ENCODE assay signal across 26 mouse cellular contexts in the genomic region with DNA sequence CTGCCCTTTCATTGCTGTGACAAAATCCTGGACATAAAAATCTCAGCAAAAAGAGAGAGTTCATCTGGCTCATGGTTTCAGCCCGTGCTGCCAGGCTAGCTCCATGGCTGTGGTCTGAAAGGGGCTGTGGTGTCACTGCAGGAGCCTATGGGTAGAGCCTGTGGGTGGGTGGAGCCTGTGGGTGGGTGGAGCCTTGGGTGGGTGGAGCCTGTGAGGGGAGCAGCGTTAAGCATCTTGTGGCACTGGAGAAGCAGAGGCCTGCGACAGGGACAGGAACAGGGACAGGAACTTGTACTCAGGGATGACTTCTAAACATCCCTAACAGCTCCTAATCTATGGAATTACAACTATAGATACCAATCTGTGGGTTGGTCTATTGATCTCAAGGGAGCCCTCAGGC. TPM values are rescaled to one million over a fixed set of nuclear protein-coding genes. Genes with fewer than 3 reads are reported as not detected.
DNase-seq lines count a peak whose midpoint lies in the region; ATAC-seq lines count a peak whose summit lies in the region.
"Had no signal": no experiment of that assay in that cellular context is flagged by ENCODE, and none has a peak within 500 bp of the region (broad histone marks: within the 10 kb centered on the region; RNA-seq: fewer than 3 reads in every experiment).

No protein-coding gene starts in this region.

- H3K27me3 ChIP-seq in liver, embryonic 15.5 days = peaks cover 11% of the 10 kb centered on the region
- no peaks in the 10 kb centered on the region for H3K27me3 ChIP-seq in forebrain, embryonic 16.5 days (replicated peaks; ENCODE audit: control insufficient read depth, insufficient read depth, low read length)
- H3K27me3 ChIP-seq: forebrain, embryonic 13.5 days; limb, embryonic 12.5 days; lung, embryonic 15.5 days; midbrain, embryonic 12.5 days had no signal

- no peak overlapping the region for H3K9ac ChIP-seq in liver, embryonic 15.5 days
- H3K9ac ChIP-seq in forebrain, embryonic 16.5 days (replicated peaks; ENCODE audit: low read depth, low read length) = no peak overlapping the region
- H3K9ac ChIP-seq: forebrain, embryonic 13.5 days; limb, embryonic 12.5 days; lung, embryonic 15.5 days; midbrain, embryonic 12.5 days had no signal

- peak; percentile 22 for DNase-seq in CD4-positive, CD25-positive, alpha-beta regulatory T cell, adult 2 months (ENCODE audit: low read depth, low spot score)
- peak; percentile 27 for DNase-seq in testis, postnatal 14 days (ENCODE audit: low spot score)
- no peak for DNase-seq in lung, postnatal 4 days
- DNase-seq in layer of hippocampus, postnatal 10 days (ENCODE audit: low spot score in 2 of 2) = no peak
- DNase-seq: adrenal gland, postnatal 36 days; cerebellum, adult 2 months; cerebellum, postnatal 36 days; gastrocnemius, postnatal 10 days; kidney, adult 18-20 months; kidney, postnatal 36 days; thymus, postnatal 36 days had no signal

- H3K27ac ChIP-seq in liver, embryonic 15.5 days (replicated peaks) = no peak overlapping the region
- no peak overlapping the region for H3K27ac ChIP-seq in forebrain, embryonic 16.5 days (ENCODE audit: low read length)
- H3K27ac ChIP-seq: forebrain, embryonic 13.5 days; hindbrain, embryonic 10.5 days; limb, embryonic 12.5 days; lung, embryonic 15.5 days; macrophage; midbrain, embryonic 12.5 days had no signal

- H3K36me3 ChIP-seq in liver, embryonic 15.5 days (replicated peaks) = no peaks in the 10 kb centered on the region
- H3K36me3 ChIP-seq in forebrain, embryonic 16.5 days (ENCODE audit: control insufficient read depth, insufficient read depth) = no peaks in the 10 kb centered on the region
- H3K36me3 ChIP-seq: hindbrain, embryonic 10.5 days; limb, embryonic 12.5 days; lung, embryonic 15.5 days; midbrain, embryonic 12.5 days had no signal

- no peaks in the 10 kb centered on the region for H3K9me3 ChIP-seq in liver, embryonic 15.5 days (replicated peaks)
- no peaks in the 10 kb centered on the region for H3K9me3 ChIP-seq in forebrain, embryonic 16.5 days (ENCODE audit: control insufficient read depth, low read length)
- H3K9me3 ChIP-seq: forebrain, embryonic 13.5 days; hindbrain, embryonic 10.5 days; limb, embryonic 12.5 days; lung, embryonic 15.5 days; midbrain, embryonic 12.5 days had no signal

- H3K4me2 ChIP-seq in liver, embryonic 15.5 days = no peak overlapping the region
- H3K4me2 ChIP-seq in forebrain, embryonic 16.5 days (ENCODE audit: low read length) = no peak overlapping the region
- H3K4me2 ChIP-seq: forebrain, embryonic 13.5 days; limb, embryonic 12.5 days; lung, embryonic 15.5 days; midbrain, embryonic 12.5 days had no signal

- no peak for ATAC-seq in CD4-positive, CD25-positive, alpha-beta regulatory T cell, adult 4 months
- ATAC-seq in granulocyte monocyte progenitor cell, adult 5-6 weeks (replicated peaks; ENCODE audit: poor library complexity, severe bottlenecking) = peak; percentile 67
- peak; percentile 42; the same call in 1 of the 2 replicates for ATAC-seq in liver, embryonic 15.5 days (ENCODE audit: insufficient read depth)
- ATAC-seq in forebrain, embryonic 16.5 days = no peak
- ATAC-seq: forebrain, embryonic 13.5 days; Patski had no signal

- WGBS in liver, embryonic 15.5 days (ENCODE audit: insufficient replicate concordance) = 27% methylated on average over 3 of the region's 3 CpGs
- WGBS in forebrain, embryonic 16.5 days = 41% methylated on average over 3 of the region's 3 CpGs

- peaks cover 7% of the 10 kb centered on the region; the same call in 1 of the 2 replicates for H3K4me1 ChIP-seq in liver, embryonic 15.5 days (replicated peaks)
- H3K4me1 ChIP-seq in forebrain, embryonic 16.5 days (replicated peaks; ENCODE audit: control insufficient read depth, insufficient read depth, low read length) = no peaks in the 10 kb centered on the region
- H3K4me1 ChIP-seq: forebrain, embryonic 13.5 days; hindbrain, embryonic 10.5 days; limb, embryonic 12.5 days; lung, embryonic 15.5 days; midbrain, embryonic 12.5 days had no signal

- H3K4me3 ChIP-seq in liver, embryonic 15.5 days (replicated peaks) = no peak overlapping the region
- no peak overlapping the region for H3K4me3 ChIP-seq in forebrain, embryonic 16.5 days (replicated peaks; ENCODE audit: low read length)
- H3K4me3 ChIP-seq: erythroblast, embryonic 14.5 days; forebrain, embryonic 13.5 days; hindbrain, embryonic 10.5 days; limb, embryonic 12.5 days; lung, embryonic 15.5 days; midbrain, embryonic 12.5 days had no signal

RNA-seq across cellular contexts. Expression of gene Zdhhc14, which starts 20.1 kb away (rescaled TPM):
- polyA plus RNA-seq in CD4-positive, CD25-positive, alpha-beta regulatory T cell, adult 4 months (2017; shearing (Covaris generic)) = under 1 TPM in 1 of 2 experiments, not detected in 1; 0.19 TPM
- total RNA-seq in granulocyte monocyte progenitor cell, adult 5-6 weeks (2014; fragmentation: Nextera tagmentation) = 3.4 and 3.7 TPM in 2 replicates
- total RNA-seq in granulocyte monocyte progenitor cell, adult 5-6 weeks (2017) = 0.69 and 1.4 TPM in 2 replicates
- 6.9 and 8.8 TPM in 2 replicates for polyA plus RNA-seq in liver, embryonic 15.5 days (2015; fragmentation: Nextera tagmentation; extraction: Ambion mirVana)
- total RNA-seq in layer of hippocampus, postnatal 10 days (2021) = 10 to 100 TPM; 29.0 to 33.2 TPM
- polyA plus RNA-seq in forebrain, embryonic 16.5 days (2015; fragmentation: Nextera tagmentation; extraction: Ambion mirVana) = 6.6 and 8.1 TPM in 2 replicates

RNA-seq across cellular contexts. Expression of gene Tmem242, which starts 32.2 kb away (rescaled TPM):
- polyA plus RNA-seq in CD4-positive, CD25-positive, alpha-beta regulatory T cell, adult 4 months (2017; shearing (Covaris generic)) = 10 to 100 TPM; 44.8 to 56.7 TPM
- total RNA-seq in granulocyte monocyte progenitor cell, adult 5-6 weeks (2014; fragmentation: Nextera tagmentation) = 52.6 and 66.6 TPM in 2 replicates
- total RNA-seq in granulocyte monocyte progenitor cell, adult 5-6 weeks (2017) = 48.4 and 54.3 TPM in 2 replicates
- 34.4 and 38.5 TPM in 2 replicates for polyA plus RNA-seq in liver, embryonic 15.5 days (2015; fragmentation: Nextera tagmentation; extraction: Ambion mirVana)
- 10 to 100 TPM; 78.9 to 86.8 TPM for total RNA-seq in layer of hippocampus, postnatal 10 days (2021)
- polyA plus RNA-seq in forebrain, embryonic 16.5 days (2015; fragmentation: Nextera tagmentation; extraction: Ambion mirVana) = 93.1 and 97.6 TPM in 2 replicates

RNA-seq across cellular contexts. Expression of gene Ldhal6b, which starts 53.7 kb away (rescaled TPM):
- not detected for polyA plus RNA-seq in CD4-positive, CD25-positive, alpha-beta regulatory T cell, adult 4 months (2017; shearing (Covaris generic))
- total RNA-seq in granulocyte monocyte progenitor cell, adult 5-6 weeks (2014; fragmentation: Nextera tagmentation) = 1.4 and 6.5 TPM in 2 replicates
- not detected in 2 replicates for total RNA-seq in granulocyte monocyte progenitor cell, adult 5-6 weeks (2017)
- polyA plus RNA-seq in liver, embryonic 15.5 days (2015; fragmentation: Nextera tagmentation; extraction: Ambion mirVana) = not detected in 2 replicates
- 1 to 10 TPM; 1.2 to 1.6 TPM for total RNA-seq in layer of hippocampus, postnatal 10 days (2021)
- polyA plus RNA-seq in forebrain, embryonic 16.5 days (2015; fragmentation: Nextera tagmentation; extraction: Ambion mirVana) = not detected in 2 replicates
- polyA plus RNA-seq: embryonic facial prominence, embryonic 11.5 days; erythroblast, embryonic 14.5 days; forebrain, embryonic 13.5 days; heart, postnatal 0 days; limb, embryonic 12.5 days; lung, embryonic 15.5 days; neural tube, embryonic 11.5 days had no signal

Comparison
In these comparisons a context has a peak if more than half of its experiments do, and no peak if none do; other contexts are left out.
1. DNase-seq: peak in CD4-positive, CD25-positive, alpha-beta regulatory T cell, adult 2 months (single experiment) and testis, postnatal 14 days (single experiment); none in lung, postnatal 4 days (0 of 2) and layer of hippocampus, postnatal 10 days (0 of 2).
2. ATAC-seq: peak in granulocyte monocyte progenitor cell, adult 5-6 weeks (single experiment) and liver, embryonic 15.5 days (single experiment); none in CD4-positive, CD25-positive, alpha-beta regulatory T cell, adult 4 months (single experiment) and forebrain, embryonic 16.5 days (single experiment).